Mouse (Mus musculus): Measurements from ENCODE around the gene Cyp20a1. TPM values are rescaled to one million over a fixed set of nuclear protein-coding genes. Genes with fewer than 3 reads are reported as not detected.

The Cyp20a1 gene
- polyA plus RNA-seq (2012; rRNA removed) = 30.4 and 31.4 TPM in 2 replicates

DNA sequence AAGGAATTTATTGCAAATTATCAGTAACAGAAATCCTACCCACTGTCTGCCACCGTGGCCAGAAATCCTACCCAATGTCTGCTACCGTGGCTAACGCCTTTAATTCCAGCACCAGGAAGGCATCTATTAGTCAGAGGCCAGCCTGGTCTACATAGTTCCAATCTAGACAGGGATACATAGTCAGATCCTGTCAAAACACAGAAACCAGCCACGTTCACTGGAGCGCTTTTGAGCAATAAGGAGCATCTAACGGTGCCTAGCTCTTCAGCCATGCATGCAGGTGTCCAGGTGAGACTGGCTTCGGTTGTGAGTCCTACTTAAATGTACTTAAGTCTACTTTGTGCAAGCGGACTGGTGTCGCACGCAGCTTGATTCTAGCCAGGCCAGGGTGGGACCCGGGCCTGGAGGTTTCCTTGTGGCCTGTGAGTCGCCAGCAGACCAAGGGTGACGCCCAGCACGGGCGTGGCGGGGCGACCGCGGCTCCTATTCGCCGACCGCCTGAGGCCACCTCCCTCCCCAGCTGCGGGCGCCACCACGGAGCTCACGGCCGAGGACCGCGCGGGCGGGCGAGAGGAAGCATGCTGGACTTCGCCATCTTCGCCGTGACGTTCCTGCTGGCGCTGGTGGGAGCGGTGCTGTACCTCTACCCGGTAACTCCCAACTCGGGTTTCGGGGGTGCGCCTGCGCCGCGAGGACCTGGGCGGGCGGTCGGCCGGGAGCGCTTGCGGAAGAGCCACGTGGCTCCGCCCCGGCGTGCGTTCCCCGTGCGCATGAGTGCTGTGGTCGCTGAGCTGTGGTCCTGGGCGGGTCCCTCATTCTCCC is at the start of gene Cyp20a1:
Gene Cyp20a1, plus strand, starts transcription at position 516 of the 822 bp plus-strand sequence.
- peak; percentile 94 for DNase-seq (ENCODE audit: low spot score)

DNA sequence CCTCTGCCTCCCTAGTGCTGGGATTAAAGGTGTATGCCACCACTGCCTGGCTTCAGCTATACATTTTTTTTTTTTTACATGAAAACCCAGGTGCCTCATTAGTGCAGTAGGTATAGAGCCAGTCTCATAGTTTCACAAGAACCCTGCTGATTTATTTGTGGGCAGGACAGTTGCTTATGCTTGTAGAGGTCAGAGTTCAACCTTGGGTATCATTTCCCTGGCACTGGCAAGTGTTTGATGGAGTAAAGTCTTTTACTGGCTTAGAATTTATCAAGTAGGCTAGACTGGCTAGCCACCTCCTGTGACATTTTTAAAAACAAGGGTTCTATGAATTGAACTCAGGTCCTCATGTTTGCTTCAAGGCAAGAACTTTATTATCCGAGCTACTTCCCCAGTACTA is 49.2 kb upstream of the Cyp20a1 start:
- DNase-seq (ENCODE audit: low spot score) = no peak

DNA sequence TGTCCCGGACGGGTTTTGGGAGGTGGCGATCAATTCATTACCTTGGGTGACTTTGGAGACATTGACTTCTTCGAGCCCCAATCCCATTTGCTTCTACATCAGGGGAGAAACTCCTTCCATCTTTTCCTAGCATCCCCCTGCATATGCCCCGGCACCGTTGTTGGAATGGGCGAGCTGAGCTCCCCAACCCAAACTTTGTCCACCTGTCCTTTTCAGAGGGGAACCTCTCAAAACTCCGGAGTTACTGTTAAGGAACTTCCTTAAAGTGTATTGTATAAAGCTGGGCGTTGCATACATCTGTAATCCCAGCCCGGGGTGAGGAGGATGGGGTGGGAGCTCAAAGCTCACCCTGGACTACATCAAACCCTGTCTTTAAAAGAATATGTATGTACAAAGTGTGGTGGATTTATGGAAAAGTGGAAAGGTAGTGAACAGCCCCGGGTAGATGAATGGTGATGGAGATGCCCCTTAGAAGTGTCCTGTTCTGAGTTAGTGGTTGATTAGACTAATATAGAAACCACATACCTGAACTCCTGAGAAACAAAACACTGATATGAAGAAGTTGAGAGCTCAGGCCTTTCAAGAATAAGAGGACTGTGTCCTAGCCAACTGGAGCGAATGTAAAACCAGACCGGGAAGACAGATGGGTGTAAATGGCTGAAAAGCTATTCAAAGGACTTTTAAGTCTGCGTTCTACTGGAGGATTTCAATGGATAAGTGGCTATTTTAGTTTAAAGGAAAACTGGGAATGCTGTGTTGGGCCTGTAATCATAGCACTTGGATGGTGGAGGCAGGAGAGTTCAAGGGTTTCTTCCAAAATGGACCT is 720 bp downstream of the Cyp20a1 start:
- no peak for DNase-seq (ENCODE audit: low spot score)

DNA sequence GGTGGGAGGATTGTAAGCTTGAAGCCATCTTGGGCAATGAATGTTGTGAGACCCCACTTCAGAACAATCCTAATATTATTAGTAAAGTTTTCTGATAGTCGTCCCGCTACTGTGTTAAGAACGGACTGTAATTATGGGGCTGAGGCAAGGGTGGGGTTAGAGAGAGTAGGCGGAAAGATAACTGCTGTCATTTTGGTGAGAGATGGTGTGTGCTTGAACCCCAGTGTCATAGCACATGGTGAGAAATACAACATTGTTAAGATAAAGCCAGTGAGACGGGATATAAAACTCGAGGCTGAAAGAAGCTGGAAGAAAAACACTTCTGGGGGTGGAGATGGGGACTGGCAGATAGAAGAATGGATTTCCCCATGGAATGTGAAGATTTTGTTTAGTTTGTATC is 1.5 kb downstream of the Cyp20a1 start:
- no peak for DNase-seq (ENCODE audit: low spot score)

DNA sequence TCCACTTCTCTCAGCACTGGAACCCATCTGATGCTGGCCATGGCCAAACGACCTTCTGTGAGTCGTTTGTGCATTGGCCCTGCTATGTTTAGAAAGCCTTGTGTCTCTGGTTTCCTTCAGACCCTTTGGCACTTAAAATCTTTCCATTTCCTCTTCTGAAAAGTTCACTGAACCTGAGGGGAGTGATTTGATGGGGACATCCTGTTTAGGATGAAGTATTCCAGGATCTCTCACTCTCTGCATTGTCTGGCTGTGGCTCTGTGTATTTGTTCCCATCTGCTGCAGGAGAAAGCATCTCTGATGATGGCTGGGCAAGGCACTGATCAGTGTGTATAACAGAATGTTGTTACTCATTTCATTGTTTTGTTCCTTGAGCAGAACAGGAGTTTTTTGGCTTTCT is 2.6 kb downstream of the Cyp20a1 start:
- no peak for DNase-seq (ENCODE audit: low spot score)

DNA sequence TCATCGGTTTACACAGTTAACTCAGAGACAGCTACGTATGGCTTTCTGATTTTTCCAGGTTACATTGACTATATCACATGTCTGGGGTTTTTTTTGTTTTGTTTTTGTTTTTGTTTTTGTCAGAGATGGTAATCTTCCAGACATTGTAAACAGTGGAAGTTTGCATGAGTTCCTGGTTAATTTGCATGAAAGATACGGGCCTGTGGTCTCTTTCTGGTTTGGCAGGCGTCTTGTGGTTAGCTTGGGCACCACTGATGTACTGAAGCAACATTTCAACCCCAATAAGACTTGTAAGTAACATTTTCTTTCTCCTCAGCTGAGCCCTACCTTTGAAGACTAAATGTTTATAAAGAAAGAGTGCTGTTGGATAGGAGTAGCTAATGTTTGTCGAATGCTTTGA is 9.7 kb downstream of the Cyp20a1 start:
- DNase-seq (ENCODE audit: low spot score) = no peak

DNA sequence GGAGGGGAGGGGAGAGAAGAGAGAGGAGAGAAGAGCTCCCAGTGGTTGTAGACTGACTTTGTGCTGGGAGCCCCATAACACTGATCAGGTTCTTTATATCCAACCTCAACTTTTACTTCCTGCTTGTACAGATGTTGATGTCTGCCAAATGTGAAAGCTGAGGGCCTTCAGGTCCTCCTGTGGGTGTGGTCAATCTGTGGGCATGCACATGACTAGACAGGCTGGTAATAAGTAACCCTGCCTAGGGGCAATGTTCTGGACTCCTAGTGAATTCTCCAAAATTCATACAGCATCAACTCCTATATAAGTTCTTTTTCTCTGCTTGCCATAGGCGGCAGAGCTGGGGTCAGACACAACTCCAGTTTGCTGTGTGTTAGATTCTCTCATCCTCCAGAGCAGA is 18.5 kb downstream of the Cyp20a1 start:
- DNase-seq (ENCODE audit: low spot score) = no peak

DNA sequence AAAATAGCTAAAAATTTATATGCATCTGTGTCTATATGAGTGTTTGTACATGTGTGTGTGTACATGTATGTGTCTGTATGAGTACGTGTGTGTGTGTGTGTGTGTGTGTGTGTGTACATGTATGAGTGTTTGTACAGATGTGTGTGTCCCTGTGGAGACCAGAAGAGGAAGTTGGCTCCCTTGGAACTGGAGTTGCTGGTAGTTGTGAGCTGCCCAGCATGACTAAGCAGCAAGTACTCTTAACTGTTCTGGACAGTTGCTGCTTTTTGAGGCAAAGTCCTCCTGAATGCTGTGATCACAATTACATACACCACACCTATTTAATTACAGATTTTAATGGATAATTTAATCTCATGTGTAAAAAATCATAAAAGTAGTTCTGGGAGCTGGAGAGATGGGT is 33.4 kb downstream of the Cyp20a1 start:
- DNase-seq (ENCODE audit: low spot score) = no peak

DNA sequence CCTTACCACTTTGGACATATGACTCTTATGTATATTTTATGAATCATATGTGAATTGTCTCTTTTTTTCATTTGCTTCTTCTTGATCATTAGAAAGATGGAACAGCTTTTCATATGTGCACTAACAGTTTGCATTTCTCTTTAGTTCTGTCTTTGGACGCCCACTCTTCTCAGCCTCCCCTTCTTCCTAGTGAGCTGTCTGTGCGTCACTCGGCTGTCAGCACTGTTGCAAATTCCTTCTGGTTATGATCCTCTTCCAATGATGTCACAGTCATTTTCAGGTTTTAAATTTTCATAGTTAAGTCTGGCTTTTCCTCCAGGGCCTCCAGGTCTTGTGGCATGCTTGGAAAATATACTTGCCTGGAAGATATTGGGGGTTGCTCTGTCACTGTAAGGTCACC is 38.8 kb downstream of the Cyp20a1 start:
- DNase-seq (ENCODE audit: low spot score) = no peak

DNA sequence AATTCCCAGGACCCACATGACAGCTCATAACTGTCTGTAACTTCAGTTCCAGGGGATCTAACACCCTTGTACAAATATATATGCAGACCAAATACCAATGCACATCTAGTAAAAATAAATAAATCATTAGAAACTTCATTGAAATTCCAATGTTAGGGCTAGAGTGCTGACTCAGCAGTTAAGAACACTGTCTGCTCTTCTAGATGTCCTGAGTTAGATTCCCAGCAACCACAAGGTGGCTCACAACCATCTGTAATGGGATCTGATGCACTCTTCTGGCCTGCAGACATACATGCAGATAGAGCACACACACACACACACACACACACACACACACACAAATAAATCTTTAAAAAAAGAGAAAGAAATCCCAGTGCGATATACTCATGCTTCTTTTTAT is 61.7 kb downstream of the Cyp20a1 start:
- no peak for DNase-seq (ENCODE audit: low spot score)

DNA sequence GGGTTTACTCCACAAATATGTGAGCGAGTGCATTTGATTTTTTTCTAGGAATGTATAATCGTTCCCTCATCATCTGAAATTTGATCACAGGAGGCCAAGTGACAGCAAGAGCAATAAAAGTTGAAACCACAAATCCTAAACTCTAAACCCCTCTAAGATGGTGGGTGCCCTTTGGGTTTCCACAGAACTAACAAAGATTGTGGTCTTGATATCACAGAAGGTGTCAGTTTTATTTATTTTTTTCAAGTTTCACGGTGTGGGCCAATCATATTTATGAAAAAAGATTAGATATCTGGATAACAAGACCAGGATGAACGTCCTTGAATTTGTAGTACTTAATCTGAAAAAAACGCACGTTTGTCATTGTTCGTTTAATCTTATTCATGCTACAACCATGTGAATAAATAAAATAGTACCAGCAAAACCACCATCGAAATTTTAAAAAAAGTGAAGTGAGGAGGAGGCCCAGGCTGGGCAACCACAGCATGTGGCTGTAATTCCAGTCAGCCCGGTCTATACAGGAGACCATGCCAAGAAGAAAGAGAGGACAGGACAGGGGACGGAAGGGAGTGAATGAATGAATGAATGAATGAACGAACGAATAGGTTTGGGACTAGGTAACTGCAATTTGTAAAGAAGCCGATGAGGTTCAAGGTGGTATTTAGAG is 65.5 kb downstream of the Cyp20a1 start:
- DNase-seq (ENCODE audit: low spot score) = no peak

DNA sequence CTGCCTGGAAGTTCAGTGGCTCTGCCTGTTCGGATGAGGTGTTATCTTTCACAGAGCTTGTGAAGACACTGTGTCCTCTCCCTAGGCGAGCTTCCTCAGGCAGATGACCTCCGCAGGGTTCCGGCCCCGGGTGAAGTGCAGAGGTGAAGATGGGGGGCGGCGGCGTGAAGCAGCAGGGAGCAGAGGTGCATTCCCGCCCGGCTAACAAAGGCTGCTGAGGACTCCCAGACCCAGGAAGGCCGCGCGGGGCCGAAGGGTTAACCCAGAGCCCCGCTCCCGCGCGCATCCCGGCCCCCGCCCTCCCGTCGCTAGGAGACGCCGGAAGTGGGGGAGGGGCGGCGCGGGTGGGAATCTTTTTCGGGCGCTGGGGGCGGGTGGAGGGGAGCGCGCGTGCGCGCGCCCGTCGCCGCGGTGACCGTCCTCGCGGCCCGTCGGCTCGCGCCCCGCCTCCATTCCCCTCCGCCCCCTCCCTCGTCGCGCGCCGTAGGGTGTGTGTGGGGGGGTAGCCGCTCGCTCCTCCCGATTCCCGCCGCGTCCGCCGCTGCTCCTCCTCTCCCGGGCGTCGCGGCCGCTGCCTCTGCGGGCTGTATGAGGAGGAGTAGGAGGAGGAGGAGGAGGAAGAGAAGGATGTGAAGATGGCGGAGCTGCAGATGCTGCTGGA is 66.2 kb downstream of the Cyp20a1 start, which contains the start of gene Abi2:
Gene Abi2, plus strand, starts transcription at position 452 of the 661 bp plus-strand sequence.
- DNase-seq (ENCODE audit: low spot score) = peak; percentile 77

DNA sequence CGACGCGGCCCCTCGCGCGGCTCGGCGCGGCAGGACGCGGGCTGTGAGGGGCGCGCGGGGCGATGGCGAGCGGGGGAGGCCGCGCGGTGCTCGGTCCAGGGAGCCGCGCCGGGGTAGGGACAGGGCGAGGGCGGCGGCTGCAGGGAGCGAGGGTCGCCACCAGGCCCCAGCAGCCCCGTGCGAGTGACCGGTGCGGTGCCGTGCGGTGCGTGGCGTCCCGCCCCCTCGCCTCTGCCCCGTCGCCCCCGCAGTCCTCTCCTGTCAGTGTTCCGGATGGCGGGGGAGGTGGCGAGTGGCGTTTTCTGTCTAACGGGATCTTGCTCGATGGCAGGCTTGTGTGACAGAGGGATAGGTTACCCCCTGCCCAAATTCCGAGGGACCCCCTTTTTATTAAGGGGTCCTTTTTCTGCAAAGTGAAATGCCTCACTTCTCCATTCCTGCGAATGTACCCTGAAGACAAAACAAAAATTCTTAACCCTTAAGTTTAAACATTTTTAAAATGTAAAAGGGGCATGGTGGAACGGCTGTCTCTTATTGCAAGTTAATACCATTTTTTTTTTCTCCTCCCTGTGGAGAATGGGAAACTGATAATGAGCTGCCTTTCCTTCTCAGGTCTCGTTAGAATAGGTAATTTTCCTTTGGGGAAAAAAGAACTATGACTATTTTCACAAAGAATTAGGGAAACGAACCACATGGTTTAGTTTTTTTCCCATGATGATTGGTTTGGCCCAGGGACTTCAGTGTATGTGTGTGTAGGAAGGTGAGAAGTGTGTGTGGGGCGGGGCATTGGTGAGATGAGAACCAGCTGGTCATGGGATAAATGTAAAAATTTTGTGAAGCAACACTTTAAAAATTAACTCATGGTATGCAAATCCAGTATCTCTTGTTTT is 67.0 kb downstream of the Cyp20a1 start:
- DNase-seq (ENCODE audit: low spot score) = no peak

DNA sequence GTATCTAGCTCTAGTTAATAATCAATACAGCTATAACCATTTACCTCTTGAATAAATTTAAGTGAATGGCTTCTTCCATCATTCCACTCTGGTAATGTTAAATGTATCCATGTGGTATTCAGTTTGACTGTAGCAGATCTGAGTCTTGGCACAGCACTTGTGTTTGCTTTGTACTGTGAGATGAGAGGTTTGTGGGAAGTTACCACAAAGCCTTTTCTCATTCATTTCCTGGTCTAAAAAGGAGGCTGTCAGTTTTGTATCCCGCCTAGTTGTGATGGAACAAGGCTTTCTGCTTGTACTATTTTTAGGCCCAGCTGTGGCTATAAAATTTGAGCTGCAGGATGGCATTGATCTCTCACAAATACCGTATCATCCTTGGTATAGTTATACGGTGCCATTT is 73.6 kb downstream of the Cyp20a1 start:
- no peak for DNase-seq (ENCODE audit: low spot score)

DNA sequence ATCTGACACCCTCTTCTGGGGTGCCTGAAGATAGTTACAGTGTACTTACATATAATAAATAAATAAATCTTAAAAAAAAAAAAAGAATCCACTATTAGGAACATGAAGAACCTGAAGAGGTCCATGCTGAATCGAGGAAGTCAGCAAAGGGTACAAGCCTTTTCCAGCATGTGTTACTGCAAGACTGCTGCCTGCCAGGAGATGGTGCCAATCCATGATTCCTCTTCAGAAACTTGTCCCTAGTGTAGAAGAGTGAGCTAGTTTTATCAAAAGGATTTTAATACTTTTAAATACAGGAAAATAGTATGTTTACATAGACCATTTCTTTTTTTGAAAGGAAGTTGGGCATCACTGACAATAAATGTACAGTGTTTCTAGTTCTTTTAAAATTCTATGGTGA is 80.8 kb downstream of the Cyp20a1 start:
- DNase-seq (ENCODE audit: low spot score) = no peak

DNA sequence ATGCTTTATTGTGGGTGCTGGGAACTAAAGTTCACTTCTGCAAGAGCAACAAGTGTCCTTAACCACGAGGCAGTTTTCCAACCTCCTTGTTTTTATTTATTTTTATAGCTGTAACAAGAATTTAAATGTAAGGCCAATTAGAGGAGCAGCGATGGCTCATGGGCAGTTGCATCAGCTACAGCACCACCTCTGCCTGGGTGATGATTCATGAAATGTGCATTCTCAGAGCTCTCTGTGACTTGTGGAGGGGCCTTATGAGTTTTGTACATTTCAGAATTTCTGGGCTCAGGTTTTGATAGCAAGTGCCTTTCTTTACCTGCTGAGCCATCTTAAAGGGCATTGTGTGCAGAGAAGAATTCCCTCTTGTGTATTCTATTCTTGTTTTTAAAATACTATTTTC is 85.2 kb downstream of the Cyp20a1 start:
- no peak for DNase-seq (ENCODE audit: low spot score)

DNA sequence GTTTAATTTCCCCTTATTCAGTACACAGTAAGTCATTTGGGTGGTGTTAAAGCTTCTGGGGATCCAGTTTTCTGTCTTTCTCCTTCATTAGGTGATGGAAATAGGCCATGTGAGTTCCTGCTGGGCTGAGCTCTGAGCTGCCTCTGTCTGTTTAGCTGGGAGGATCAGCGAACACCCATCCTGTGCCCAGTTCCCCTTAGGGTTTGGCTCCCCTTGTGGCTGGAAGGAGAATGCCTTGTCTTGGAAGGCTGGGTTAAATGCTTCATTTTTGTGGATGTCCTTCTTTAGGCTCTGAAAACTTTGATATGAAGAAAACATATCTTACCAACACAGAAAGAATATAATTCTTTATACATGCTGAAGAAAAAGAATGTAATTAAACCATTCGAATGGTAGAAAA is 85.8 kb downstream of the Cyp20a1 start:
- DNase-seq (ENCODE audit: low spot score) = no peak

DNA sequence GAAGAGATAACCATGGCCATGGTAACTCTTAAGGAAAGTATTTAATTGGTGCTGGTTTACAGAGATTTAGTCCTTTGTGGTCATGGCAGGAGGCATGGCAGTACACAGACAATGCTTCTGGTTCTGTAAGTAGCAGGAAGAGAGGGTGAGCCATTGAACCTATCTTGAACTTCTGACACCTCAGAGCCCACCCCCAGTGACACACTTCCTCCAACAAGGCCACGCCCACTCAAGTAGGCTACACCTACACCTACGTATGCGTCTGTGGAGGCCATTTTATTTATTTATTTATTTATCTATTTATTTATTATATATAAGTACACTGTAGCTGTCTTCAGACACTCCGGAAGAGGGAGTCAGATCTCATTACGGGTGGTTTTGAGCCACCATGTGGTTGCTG is 88.4 kb downstream of the Cyp20a1 start:
- no peak for DNase-seq (ENCODE audit: low spot score)

DNA sequence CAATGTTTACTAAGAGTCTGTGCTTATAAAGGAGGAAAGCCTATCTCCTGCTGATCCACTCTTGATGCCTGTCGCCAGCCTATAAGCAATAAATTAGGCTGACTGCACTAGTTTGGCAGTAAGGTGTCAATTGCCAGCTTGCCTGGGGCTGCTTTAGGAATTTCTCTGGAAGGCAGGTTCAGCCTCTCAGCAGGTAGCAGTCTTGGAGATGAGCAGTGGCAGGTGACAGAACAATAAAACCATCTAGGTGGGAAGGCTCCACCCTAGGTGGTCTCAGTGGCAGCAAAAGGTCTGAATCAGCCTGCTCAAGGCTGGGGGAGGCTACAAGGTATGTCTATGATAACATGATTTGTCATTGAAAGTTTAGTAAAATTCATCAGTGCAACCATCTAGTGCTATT is 89.4 kb downstream of the Cyp20a1 start:
- DNase-seq (ENCODE audit: low spot score) = no peak
